Mouse (Mus musculus): Measurements from ENCODE around the gene 5730522E02Rik.

- TF ChIP-seq MYB (IDR thresholded peaks at IDR 0.05; ENCODE audit: low read depth, low read length) (no peak), POLR2A (IDR thresholded peaks at IDR 0.05; ENCODE audit: control insufficient read depth in 1 of 2, insufficient read depth in 1 of 2, low read depth in 1 of 2, low read length in 2 of 2, poor library complexity in 1 of 2) (no peak), TCF12 (IDR thresholded peaks at IDR 0.05; ENCODE audit: low read depth, low read length) (no peak), USF1 (IDR thresholded peaks at IDR 0.05; ENCODE audit: low read depth, low read length) (no peak), MAFK (IDR thresholded peaks at IDR 0.05; ENCODE audit: borderline replicate concordance, low read depth, low read length) (no peak), GATA1 (IDR thresholded peaks at IDR 0.05; ENCODE audit: low read depth, low read length) (no peak), MAZ (IDR thresholded peaks at IDR 0.05; ENCODE audit: low read depth, low read length) (no peak), CTCF (IDR thresholded peaks at IDR 0.05 in 2 of 3, conservative IDR thresholded peaks at IDR 0.05 in 1 of 3; ENCODE audit: control insufficient read depth in 1 of 3, insufficient read depth in 1 of 3, low read depth in 2 of 3, low read length in 3 of 3, poor library complexity in 1 of 3, severe bottlenecking in 1 of 3) (no peak), SMC3 (IDR thresholded peaks at IDR 0.05; ENCODE audit: low read depth, low read length) (no peak), ZC3H11A (IDR thresholded peaks at IDR 0.05; ENCODE audit: low read depth, low read length) (no peak), HCFC1 (IDR thresholded peaks at IDR 0.05; ENCODE audit: low read depth, low read length) (no peak), MXI1 (IDR thresholded peaks at IDR 0.05; ENCODE audit: low read depth, low read length) (no peak), EP300 (IDR thresholded peaks at IDR 0.05; ENCODE audit: low read depth in 1 of 2, low read length in 2 of 2) (no peak), NRF1 (IDR thresholded peaks at IDR 0.05; ENCODE audit: insufficient read depth, low read depth, low read length, poor library complexity, severe bottlenecking) (no peak)
Measured at GRCm38 (mm10) chr11:25813446-25813845, 397.1 kb downstream of the 5730522E02Rik start.

All from MEL (cell line).